Mouse (Mus musculus): ENCODE measurements around the gene Timm29.

- no peak for TF ChIP-seq CTCF (IDR thresholded peaks at IDR 0.05; ENCODE audit: extremely low read depth, insufficient read length, insufficient replicate concordance, low read depth, low read length)
- no peak for TF ChIP-seq POLR2A (IDR thresholded peaks at IDR 0.05; ENCODE audit: low read depth, low read length)
Observed at GRCm38 (mm10) chr9:21593122-21593721, 700 bp downstream of the Timm29 start.

Measured in small intestine, adult 2 months (tissue).